Comparison of ENCODE assay signal across 9 mouse cellular contexts in genomic region chr10:80535071-80535470, GRCm38 (mm10). TPM values are rescaled to one million over a fixed set of nuclear protein-coding genes. Genes with fewer than 3 reads are reported as not detected.
DNase-seq lines count a peak whose midpoint lies in the region; ATAC-seq lines count a peak whose summit lies in the region.
"Had no signal": no experiment of that assay in that cellular context is flagged by ENCODE, and none has a peak within 500 bp of the region (broad histone marks: within the 10 kb centered on the region; RNA-seq: fewer than 3 reads in every experiment).

No protein-coding gene starts in this region.

- no peak for ATAC-seq in hindbrain, embryonic 12.5 days (ENCODE audit: low FRiP score)
- no peak for ATAC-seq in hindbrain, embryonic 11.5 days (ENCODE audit: low FRiP score)
- no peak for ATAC-seq in intestine, embryonic 16.5 days

- peaks cover 45% of the 10 kb centered on the region for H3K27me3 ChIP-seq in hindbrain, embryonic 12.5 days
- peaks cover 15% of the 10 kb centered on the region for H3K27me3 ChIP-seq in hindbrain, embryonic 11.5 days (ENCODE audit: control insufficient read depth, insufficient read depth, low read length)
- peaks cover 18% of the 10 kb centered on the region for H3K27me3 ChIP-seq in intestine, embryonic 16.5 days (replicated peaks; ENCODE audit: control insufficient read depth, insufficient read depth, low read length)

- H3K36me3 ChIP-seq in hindbrain, embryonic 12.5 days = no peaks in the 10 kb centered on the region
- no peaks in the 10 kb centered on the region for H3K36me3 ChIP-seq in hindbrain, embryonic 11.5 days (ENCODE audit: control insufficient read depth, insufficient read depth, low read length)
- no peaks in the 10 kb centered on the region for H3K36me3 ChIP-seq in intestine, embryonic 16.5 days (ENCODE audit: control insufficient read depth, insufficient read depth, low read length)

- no peak for DNase-seq in hindbrain, embryonic 11.5 days (ENCODE audit: low spot score)
- peak; percentile 67 for DNase-seq in c-Kit-negative CD71-positive TER-119-positive erythroid progenitor cells, embryonic 14.5 days (ENCODE audit: low read depth, low spot score)
- DNase-seq in spleen, adult 12 weeks (ENCODE audit: low spot score) = peak; percentile 72
- DNase-seq in layer of hippocampus, adult 18-20 months (ENCODE audit: low spot score in 2 of 2) = no peak
- DNase-seq in frontal cortex, postnatal 14 days (ENCODE audit: low spot score in 2 of 2) = no peak
- DNase-seq in right cerebral cortex, postnatal 36 days (ENCODE audit: low spot score in 2 of 2) = no peak

- 16% methylated on average over 14 of the region's 14 CpGs for WGBS in hindbrain, embryonic 12.5 days
- WGBS in hindbrain, embryonic 11.5 days = 11% methylated on average over 14 of the region's 14 CpGs
- 7% methylated on average over 14 of the region's 14 CpGs for WGBS in intestine, embryonic 16.5 days

- no peak overlapping the region for H3K9ac ChIP-seq in hindbrain, embryonic 12.5 days
- H3K9ac ChIP-seq in hindbrain, embryonic 11.5 days (ENCODE audit: low read depth, low read length) = no peak overlapping the region
- H3K9ac ChIP-seq in intestine, embryonic 16.5 days (ENCODE audit: low read depth, low read length) = no peak overlapping the region; the same call in 1 of the 2 replicates

- no peaks in the 10 kb centered on the region for H3K9me3 ChIP-seq in hindbrain, embryonic 12.5 days (replicated peaks)
- no peaks in the 10 kb centered on the region for H3K9me3 ChIP-seq in hindbrain, embryonic 11.5 days (ENCODE audit: control insufficient read depth, low read length)
- H3K9me3 ChIP-seq in intestine, embryonic 16.5 days (ENCODE audit: control insufficient read depth, low read length) = no peaks in the 10 kb centered on the region

- peak overlapping the region; percentile 29 for H3K4me2 ChIP-seq in hindbrain, embryonic 12.5 days (replicated peaks)
- no peak overlapping the region for H3K4me2 ChIP-seq in hindbrain, embryonic 11.5 days (replicated peaks; ENCODE audit: low read depth, low read length)
- peak overlapping the region; percentile 37; the same call in 1 of the 2 replicates for H3K4me2 ChIP-seq in intestine, embryonic 16.5 days (ENCODE audit: low read depth, low read length)

- H3K4me1 ChIP-seq in hindbrain, embryonic 12.5 days = peaks cover 5% of the 10 kb centered on the region; the same call in 1 of the 2 replicates
- H3K4me1 ChIP-seq in hindbrain, embryonic 11.5 days (replicated peaks; ENCODE audit: control insufficient read depth, insufficient read depth, low read length) = no peaks in the 10 kb centered on the region
- H3K4me1 ChIP-seq in intestine, embryonic 16.5 days (ENCODE audit: control insufficient read depth, insufficient read depth, low read length) = peaks cover 14% of the 10 kb centered on the region

- H3K4me3 ChIP-seq in hindbrain, embryonic 12.5 days = no peak overlapping the region
- H3K4me3 ChIP-seq in hindbrain, embryonic 11.5 days (ENCODE audit: low read depth, low read length) = no peak overlapping the region
- peak overlapping the region; percentile 21; the same call in 1 of the 2 replicates for H3K4me3 ChIP-seq in intestine, embryonic 16.5 days (ENCODE audit: low read length)

- no peak overlapping the region for H3K27ac ChIP-seq in hindbrain, embryonic 12.5 days
- no peak overlapping the region for H3K27ac ChIP-seq in hindbrain, embryonic 11.5 days (ENCODE audit: low read depth, low read length)
- H3K27ac ChIP-seq in intestine, embryonic 16.5 days (ENCODE audit: low read length) = no peak overlapping the region

RNA-seq across cellular contexts. Expression of gene Atp8b3, which starts 3.9 kb away (rescaled TPM):
- 0.93 and 1.1 TPM in 2 replicates for polyA plus RNA-seq in hindbrain, embryonic 12.5 days (2016; fragmentation: Nextera tagmentation; extraction: Ambion mirVana)
- polyA plus RNA-seq in hindbrain, embryonic 11.5 days (2014; fragmentation: Nextera tagmentation; extraction: Ambion mirVana) = 0.86 and 0.95 TPM in 2 replicates
- 0.09 and 0.17 TPM in 2 replicates for polyA plus RNA-seq in intestine, embryonic 16.5 days (2015; fragmentation: Nextera tagmentation; extraction: Ambion mirVana)
- under 1 TPM; 0.18 to 0.22 TPM for total RNA-seq in layer of hippocampus, adult 18-20 months (2021)
- total RNA-seq: hematopoietic stem cell, adult 5-6 weeks had no signal

RNA-seq across cellular contexts. Expression of gene Rexo1, which starts 26.3 kb away (rescaled TPM):
- 33.1 and 33.8 TPM in 2 replicates for polyA plus RNA-seq in hindbrain, embryonic 12.5 days (2016; fragmentation: Nextera tagmentation; extraction: Ambion mirVana)
- polyA plus RNA-seq in hindbrain, embryonic 11.5 days (2014; fragmentation: Nextera tagmentation; extraction: Ambion mirVana) = 21.6 and 22.5 TPM in 2 replicates
- polyA plus RNA-seq in intestine, embryonic 16.5 days (2015; fragmentation: Nextera tagmentation; extraction: Ambion mirVana) = 21.5 and 21.9 TPM in 2 replicates
- total RNA-seq in layer of hippocampus, adult 18-20 months (2021) = 10 to 100 TPM; 44.8 to 48.1 TPM

RNA-seq across cellular contexts. Expression of gene Onecut3, which starts 40.4 kb away (rescaled TPM):
- 1.7 and 2.3 TPM in 2 replicates for polyA plus RNA-seq in hindbrain, embryonic 12.5 days (2016; fragmentation: Nextera tagmentation; extraction: Ambion mirVana)
- polyA plus RNA-seq in hindbrain, embryonic 11.5 days (2014; fragmentation: Nextera tagmentation; extraction: Ambion mirVana) = 2.1 and 3.5 TPM in 2 replicates
- 0.06 and 0.10 TPM in 2 replicates for polyA plus RNA-seq in intestine, embryonic 16.5 days (2015; fragmentation: Nextera tagmentation; extraction: Ambion mirVana)
- under 1 TPM in 1 of 2 experiments, not detected in 1; 0.07 TPM for total RNA-seq in layer of hippocampus, adult 18-20 months (2021)
- total RNA-seq: hematopoietic stem cell, adult 5-6 weeks had no signal

RNA-seq across cellular contexts. Expression of gene Klf16, which starts 42.0 kb away (rescaled TPM):
- 7.1 and 8.1 TPM in 2 replicates for polyA plus RNA-seq in hindbrain, embryonic 12.5 days (2016; fragmentation: Nextera tagmentation; extraction: Ambion mirVana)
- polyA plus RNA-seq in hindbrain, embryonic 11.5 days (2014; fragmentation: Nextera tagmentation; extraction: Ambion mirVana) = 3.9 and 4.2 TPM in 2 replicates
- 7.0 and 7.4 TPM in 2 replicates for polyA plus RNA-seq in intestine, embryonic 16.5 days (2015; fragmentation: Nextera tagmentation; extraction: Ambion mirVana)
- total RNA-seq in layer of hippocampus, adult 18-20 months (2021) = 10 to 100 TPM; 57.3 to 62.1 TPM

RNA-seq across cellular contexts. Expression of gene Abhd17a, which starts 55.1 kb away (rescaled TPM):
- polyA plus RNA-seq in hindbrain, embryonic 12.5 days (2016; fragmentation: Nextera tagmentation; extraction: Ambion mirVana) = 112 and 118 TPM in 2 replicates
- polyA plus RNA-seq in hindbrain, embryonic 11.5 days (2014; fragmentation: Nextera tagmentation; extraction: Ambion mirVana) = 98.8 and 108 TPM in 2 replicates
- polyA plus RNA-seq in intestine, embryonic 16.5 days (2015; fragmentation: Nextera tagmentation; extraction: Ambion mirVana) = 63.1 and 79.7 TPM in 2 replicates
- 100 to 1,000 TPM; 166 to 168 TPM for total RNA-seq in layer of hippocampus, adult 18-20 months (2021)

Comparison
In these comparisons a context has a peak if more than half of its experiments do, and no peak if none do; other contexts are left out.
1. DNase-seq: peak in c-Kit-negative CD71-positive TER-119-positive erythroid progenitor cells, embryonic 14.5 days (single experiment) and spleen, adult 12 weeks (single experiment); none in hindbrain, embryonic 11.5 days (single experiment), layer of hippocampus, adult 18-20 months (0 of 2), frontal cortex, postnatal 14 days (0 of 2) and right cerebral cortex, postnatal 36 days (0 of 2).